Mouse (Mus musculus) myocyte (in vitro differentiated cells): ENCODE measurements around the gene Mdh1. TPM values are rescaled to one million over a fixed set of nuclear protein-coding genes. Genes with fewer than 3 reads are reported as not detected.

Experiments
- H3K27me3 ChIP-seq: one replicate; pipeline ENCODE4 v1.6.1; 2011; ENCODE audit not compliant: control insufficient read depth, insufficient read depth, insufficient read length
- H3K36me3 ChIP-seq: one replicate; pipeline ENCODE4 v1.6.1; 2011; ENCODE audit not compliant: control insufficient read depth, insufficient read depth
- H3K4me2 ChIP-seq: one replicate; pipeline ENCODE4 v1.6.1; 2011; ENCODE audit warnings: low read depth, control low read depth
- H3K4me3 ChIP-seq: one replicate; pipeline ENCODE4 v1.5.1; 2011; ENCODE audit warnings: mild to moderate bottlenecking, control low read depth, moderate library complexity
- H3K79me2 ChIP-seq: one replicate; pipeline ENCODE4 v1.6.1; 2011; ENCODE audit not compliant: control insufficient read depth, insufficient read depth
- H3ac ChIP-seq: one replicate; pipeline ENCODE4 v1.6.1; 2011; ENCODE audit not compliant: control insufficient read depth, insufficient read length
- CEBPB ChIP-seq: IDR thresholded peaks from 2 replicates; pipeline ENCODE4 v1.6.1; 2011; ENCODE audit warnings: mild to moderate bottlenecking, moderate library complexity; ENCODE audit not compliant: poor library complexity, insufficient read depth, severe bottlenecking
- E2F4 ChIP-seq: IDR thresholded peaks from one replicate; pipeline ENCODE4 v1.6.1; 2011; ENCODE audit warnings: mild to moderate bottlenecking, control low read depth, moderate library complexity; ENCODE audit not compliant: insufficient read depth
- MAX ChIP-seq: IDR thresholded peaks from one replicate; pipeline ENCODE4 v1.6.1; 2011; ENCODE audit warnings: low read depth, mild to moderate bottlenecking, control low read depth
- MYOD1 ChIP-seq, 3 experiments: IDR thresholded peaks; one replicate each; pipeline ENCODE4 v1.6.1; 2011; ENCODE audit warnings: control low read depth in 2 of 3, low read depth in 2 of 3, mild to moderate bottlenecking in 2 of 3, moderate library complexity in 1 of 3; ENCODE audit not compliant: insufficient read length in 2 of 3, control insufficient read depth in 1 of 3
- MYOG ChIP-seq, 3 experiments: IDR thresholded peaks; one replicate each; pipeline ENCODE4 v1.6.1; 2011; ENCODE audit warnings: control low read depth in 2 of 3, low read depth in 2 of 3, mild to moderate bottlenecking in 2 of 3; ENCODE audit not compliant: insufficient read length in 2 of 3, control insufficient read depth in 1 of 3, insufficient read depth in 1 of 3
- POLR2A ChIP-seq: IDR thresholded peaks from one replicate; pipeline ENCODE4 v1.6.1; 2011; ENCODE audit warnings: low read depth, mild to moderate bottlenecking, control low read depth, moderate library complexity; ENCODE audit not compliant: insufficient read length
- POLR2AphosphoS2 ChIP-seq: IDR thresholded peaks from one replicate; pipeline ENCODE4 v1.6.1; 2011; ENCODE audit warnings: low read depth, control low read depth; ENCODE audit not compliant: insufficient read length
- REST ChIP-seq: IDR thresholded peaks from one replicate; pipeline ENCODE4 v1.6.1; 2011; ENCODE audit warnings: mild to moderate bottlenecking, control low read depth, moderate library complexity; ENCODE audit not compliant: insufficient read depth, insufficient read length
- SRF ChIP-seq: IDR thresholded peaks from one replicate; pipeline ENCODE4 v1.6.1; 2011; ENCODE audit warnings: low read depth; ENCODE audit not compliant: control insufficient read depth, insufficient read length
- TCF12 ChIP-seq: IDR thresholded peaks from one replicate; pipeline ENCODE4 v1.6.1; 2011; ENCODE audit warnings: mild to moderate bottlenecking, control low read depth; ENCODE audit not compliant: poor library complexity, insufficient read depth, severe bottlenecking
- TCF3 ChIP-seq: IDR thresholded peaks from one replicate; pipeline ENCODE4 v1.6.1; 2011; ENCODE audit warnings: low read depth, control low read depth; ENCODE audit not compliant: insufficient read length
- USF1 ChIP-seq: IDR thresholded peaks from one replicate; pipeline ENCODE4 v1.6.1; 2011; ENCODE audit warnings: low read depth, mild to moderate bottlenecking, control low read depth, moderate library complexity
- polyA plus RNA-seq: library from polyadenylated mRNA; unstranded; fragments of >200 nt; fragmentation: generic; extraction: Trizol; gene quantifications from one replicate; pipeline ENCODE4 v1.2.1, GENCODE M21; 2012; ENCODE audit warnings: missing spikeins

The Mdh1 gene
- polyA plus RNA-seq, 1 experiment: 184 TPM

DNA sequence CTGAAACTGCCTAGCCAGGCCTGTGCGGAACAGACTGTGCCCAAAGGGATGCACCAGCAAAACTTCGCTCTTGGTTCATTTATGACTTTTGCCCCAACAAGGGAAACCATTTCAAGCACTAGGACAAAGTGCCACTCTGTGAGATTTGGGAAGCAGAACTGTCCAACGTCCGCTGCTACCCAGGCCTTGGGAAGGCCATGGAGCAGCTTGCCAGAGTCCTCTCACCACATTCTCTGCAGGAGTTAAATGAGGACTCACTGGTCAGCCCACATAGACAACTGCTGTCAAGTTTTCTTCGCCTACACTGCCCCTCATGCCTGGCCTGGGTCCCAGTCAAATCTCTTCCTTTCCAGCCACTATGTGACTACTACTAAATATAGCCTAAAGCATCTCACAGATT is 10.8 kb downstream of the Mdh1 start:
- peaks cover 52% of the 10 kb centered on the region for H3K36me3 ChIP-seq
- H3ac ChIP-seq: no peak overlapping the region
- peaks cover 2% of the 10 kb centered on the region for H3K79me2 ChIP-seq
- no peak overlapping the region for H3K4me2 ChIP-seq
- TF ChIP-seq CEBPB (no peak), SRF (no peak), MYOD1 (IDR thresholded peaks at IDR 0.05; ENCODE audit: control insufficient read depth in 1 of 3, insufficient read length in 2 of 3, low read depth in 2 of 3) (no peak), MYOG (IDR thresholded peaks at IDR 0.05; ENCODE audit: control insufficient read depth in 1 of 3, insufficient read depth in 1 of 3, insufficient read length in 2 of 3, low read depth in 2 of 3) (no peak), TCF12 (no peak), TCF3 (no peak), POLR2AphosphoS2 (no peak), E2F4 (no peak), REST (no peak), MAX (no peak), POLR2A (no peak), USF1 (no peak)
- H3K27me3 ChIP-seq: no peaks in the 10 kb centered on the region
- H3K4me3 ChIP-seq: no peak overlapping the region

DNA sequence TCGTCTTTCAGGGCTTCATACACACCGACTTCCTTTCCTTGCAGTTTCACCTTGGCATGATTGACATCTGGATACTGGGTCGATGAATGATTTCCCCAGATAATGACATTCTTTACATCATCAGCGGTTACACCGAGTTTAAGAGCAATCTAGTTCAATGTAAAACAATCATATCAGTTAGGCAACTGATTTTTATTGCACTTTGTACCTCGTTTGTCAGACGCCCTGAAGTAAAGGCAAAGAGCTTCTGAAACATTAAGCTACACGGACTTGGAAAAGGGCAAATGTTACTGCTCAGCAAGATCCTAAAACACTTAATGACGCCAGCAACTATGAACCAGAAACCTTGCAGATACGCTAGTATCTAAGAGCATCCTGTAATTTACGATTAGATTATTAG is 12.4 kb downstream of the Mdh1 start:
- no peaks in the 10 kb centered on the region for H3K27me3 ChIP-seq
- H3K4me3 ChIP-seq: no peak overlapping the region
- no peak overlapping the region for H3K4me2 ChIP-seq
- no peaks in the 10 kb centered on the region for H3K79me2 ChIP-seq
- no peak overlapping the region for H3ac ChIP-seq
- TF ChIP-seq TCF12: no peak
- no peak for TF ChIP-seq USF1
- TF ChIP-seq POLR2A: no peak
- peaks cover 38% of the 10 kb centered on the region for H3K36me3 ChIP-seq

DNA sequence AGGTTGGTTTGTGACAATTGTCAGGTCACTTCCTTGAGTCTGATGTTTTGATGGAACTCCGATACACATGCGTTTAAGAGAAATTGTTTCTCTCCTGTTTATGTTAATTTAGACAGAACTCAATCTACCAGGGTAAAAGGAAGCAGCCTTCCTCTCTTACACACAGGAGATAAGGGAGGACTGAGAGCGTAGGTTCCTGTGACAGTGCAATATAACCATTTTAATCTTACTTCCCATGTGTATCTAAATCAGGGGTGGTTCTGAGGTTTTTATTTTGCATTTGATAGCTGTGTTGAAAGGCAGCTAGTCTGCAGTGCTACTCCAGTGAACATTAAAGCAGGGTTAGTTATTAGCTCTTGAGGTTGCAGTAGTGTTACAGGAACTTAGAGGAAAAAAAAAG is 20.1 kb downstream of the Mdh1 start:
- no peaks in the 10 kb centered on the region for H3K27me3 ChIP-seq
- H3ac ChIP-seq: no peak overlapping the region
- peaks cover 7% of the 10 kb centered on the region for H3K36me3 ChIP-seq
- H3K4me2 ChIP-seq: no peak overlapping the region
- H3K4me3 ChIP-seq: no peak overlapping the region
- TF ChIP-seq TCF12 (no peak), POLR2AphosphoS2 (no peak), MYOG (IDR thresholded peaks at IDR 0.05; ENCODE audit: control insufficient read depth in 1 of 3, insufficient read depth in 1 of 3, insufficient read length in 2 of 3, low read depth in 2 of 3) (no peak), TCF3 (no peak), USF1 (no peak), REST (no peak), POLR2A (no peak), E2F4 (no peak), CEBPB (no peak), SRF (no peak), MYOD1 (IDR thresholded peaks at IDR 0.05; ENCODE audit: control insufficient read depth in 1 of 3, insufficient read length in 2 of 3, low read depth in 2 of 3) (no peak), MAX (no peak)
- H3K79me2 ChIP-seq: no peaks in the 10 kb centered on the region

DNA sequence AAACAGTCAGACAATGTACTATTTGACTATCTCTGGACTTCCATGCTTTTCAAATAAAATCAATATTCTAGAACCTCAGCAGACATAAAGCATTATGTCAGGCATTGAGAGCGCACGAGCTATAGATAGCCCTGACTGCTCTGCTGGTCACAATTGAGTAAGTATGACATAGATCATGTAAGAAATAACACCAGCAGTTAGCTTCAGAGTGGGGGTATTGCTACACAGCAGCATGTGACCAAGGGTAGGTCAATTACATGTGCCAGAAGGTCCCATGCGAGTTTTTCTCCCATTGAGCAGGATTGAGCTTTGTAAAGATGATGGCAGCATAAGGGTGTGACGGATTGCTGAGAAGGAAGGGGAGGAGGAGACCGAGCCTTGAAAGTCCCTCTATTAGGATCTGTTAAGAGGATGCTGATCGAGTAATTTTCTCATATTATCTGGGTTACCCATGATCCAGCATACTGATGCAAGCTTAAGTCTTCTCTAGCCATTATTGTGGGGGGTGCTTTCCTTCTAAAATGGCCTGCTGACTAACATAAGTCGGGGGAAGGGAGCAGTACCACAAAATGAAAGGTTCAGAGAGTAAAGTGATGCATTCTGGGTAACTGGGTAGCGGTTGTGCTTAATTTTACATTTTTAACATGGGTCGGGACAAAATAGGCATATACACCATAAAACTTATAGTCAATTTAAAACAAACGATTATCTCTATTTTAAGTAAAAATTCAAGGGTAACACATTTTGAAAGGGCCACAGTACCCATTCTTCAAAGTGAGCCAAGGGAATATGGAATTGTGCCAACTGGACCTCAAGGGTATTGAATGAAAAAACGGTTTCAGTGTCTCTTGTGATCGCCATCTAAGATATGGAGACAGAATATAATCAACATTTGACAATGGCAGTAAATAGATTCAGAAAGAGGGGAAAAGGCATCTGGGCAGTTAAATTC is 21.7 kb downstream of the Mdh1 start:
- H3K79me2 ChIP-seq: no peaks in the 10 kb centered on the region
- no peak for TF ChIP-seq MYOD1 (IDR thresholded peaks at IDR 0.05; ENCODE audit: control insufficient read depth in 1 of 3, insufficient read length in 2 of 3, low read depth in 2 of 3)
- no peak for TF ChIP-seq MAX
- no peak for TF ChIP-seq MYOG (IDR thresholded peaks at IDR 0.05; ENCODE audit: control insufficient read depth in 1 of 3, insufficient read depth in 1 of 3, insufficient read length in 2 of 3, low read depth in 2 of 3)
- no peak for TF ChIP-seq SRF
- no peak for TF ChIP-seq REST
- TF ChIP-seq POLR2AphosphoS2: no peak
- no peak for TF ChIP-seq TCF12
- no peak for TF ChIP-seq E2F4
- TF ChIP-seq TCF3: no peak
- TF ChIP-seq USF1: no peak
- no peak for TF ChIP-seq CEBPB
- TF ChIP-seq POLR2A: no peak
- no peaks in the 10 kb centered on the region for H3K36me3 ChIP-seq
- no peaks in the 10 kb centered on the region for H3K27me3 ChIP-seq
- no peak overlapping the region for H3K4me3 ChIP-seq
- peak overlapping the region; percentile 12 for H3K4me2 ChIP-seq
- H3ac ChIP-seq: no peak overlapping the region
